Mouse (Mus musculus): Measurements from ENCODE around the gene Actr3.

The Actr3 gene

GRCm38 (mm10) chr1:125365576-125365975 is 70.0 kb downstream of the Actr3 start:
- DNase-seq (ENCODE audit: low spot score in 2 of 2) = peak in 1 of 2 experiments; percentile 2

GRCm38 (mm10) chr1:125351416-125352037 is 84.0 kb downstream of the Actr3 start:
- no peak for DNase-seq (ENCODE audit: low spot score in 2 of 2)

- DNase-seq (ENCODE audit: low spot score in 2 of 2) = no peak
Observed at GRCm38 (mm10) chr1:125350843-125351242, 84.7 kb downstream of the Actr3 start.

GRCm38 (mm10) chr1:125345854-125346253 is 89.7 kb downstream of the Actr3 start:
- DNase-seq (ENCODE audit: low spot score in 2 of 2) = no peak

GRCm38 (mm10) chr1:125345448-125345847 is 90.1 kb downstream of the Actr3 start:
- no peak for DNase-seq (ENCODE audit: low spot score in 2 of 2)

GRCm38 (mm10) chr1:125343105-125343504 is 92.4 kb downstream of the Actr3 start:
- no peak for DNase-seq (ENCODE audit: low spot score in 2 of 2)
